Mouse (Mus musculus): Measurements from ENCODE around the gene Gm4302. TPM values are rescaled to one million over a fixed set of nuclear protein-coding genes. Genes with fewer than 3 reads are reported as not detected.
"Not testable (repeated sequence)": the region's sequence is repeated elsewhere in the genome, so short reads cannot be mapped to it uniquely, and the experiment has no call there.

Gm4302 gene
- not detected in 2 replicates for polyA plus RNA-seq (2015; fragmentation: Nextera tagmentation; extraction: Ambion mirVana)

DNA sequence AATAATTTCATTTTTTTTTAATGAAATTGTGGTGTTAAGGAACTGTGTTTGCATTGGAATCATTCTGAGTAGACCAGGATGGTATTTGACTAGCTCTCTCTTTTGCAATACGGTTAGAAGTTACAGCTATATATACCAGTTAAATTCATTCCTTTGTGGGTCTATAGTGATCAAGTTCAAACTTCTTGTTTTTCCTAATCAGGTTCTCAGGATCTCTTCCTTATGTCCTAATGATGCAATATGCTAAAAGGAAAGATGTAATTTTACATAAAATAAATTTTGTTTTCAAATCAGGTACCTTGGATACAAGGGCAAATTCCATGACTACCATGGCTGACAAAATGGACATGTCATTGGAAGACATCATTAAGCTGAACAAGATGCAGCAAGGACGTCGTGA, at the start of gene Gm4302:
Gm4302 (plus strand) TSS at position 301 of the 400 bp plus-strand sequence.
- DNase-seq (ENCODE audit: low spot score); H3K9me3 ChIP-seq (ENCODE audit: control insufficient read depth, low read length); H3K4me2 ChIP-seq (replicated peaks; ENCODE audit: low read depth); H3K4me1 ChIP-seq (replicated peaks; ENCODE audit: control insufficient read depth, insufficient read depth); H3K36me3 ChIP-seq (ENCODE audit: control insufficient read depth, insufficient read depth, low read length); H3K27me3 ChIP-seq (ENCODE audit: control insufficient read depth, insufficient read depth, low read length); ATAC-seq (ENCODE audit: low FRiP score, low TSS enrichment); H3K9ac ChIP-seq (ENCODE audit: low read length); H3K27ac ChIP-seq (replicated peaks); H3K4me3 ChIP-seq (ENCODE audit: low read depth, low read length): not testable (repeated sequence)
- WGBS = no CpG with 5 or more reads among the region's 3 CpGs

DNA sequence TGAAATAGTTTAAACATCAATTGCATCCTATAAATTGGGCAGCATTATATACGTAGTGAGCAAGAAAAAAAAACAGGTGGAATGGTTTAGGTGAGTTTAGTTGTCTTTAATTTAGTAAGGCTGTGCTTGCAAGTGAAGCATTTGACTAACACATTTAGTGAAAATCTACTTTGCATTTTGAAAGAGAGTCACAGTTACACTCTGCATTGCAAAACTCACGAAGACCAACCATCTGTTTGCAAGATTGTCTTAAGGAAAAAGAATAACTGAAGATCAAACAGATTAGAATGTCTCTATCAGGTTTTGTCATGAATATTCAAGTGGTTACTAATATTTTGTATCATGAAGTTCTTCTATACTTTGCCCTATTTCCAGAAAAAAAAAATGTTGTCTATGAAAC, 44.5 kb upstream of the Gm4302 start:
- WGBS = 79% methylated on average over 2 of the region's 2 CpGs
- DNase-seq (ENCODE audit: low spot score) = no peak
- ATAC-seq (ENCODE audit: low FRiP score, low TSS enrichment) = no peak

DNA sequence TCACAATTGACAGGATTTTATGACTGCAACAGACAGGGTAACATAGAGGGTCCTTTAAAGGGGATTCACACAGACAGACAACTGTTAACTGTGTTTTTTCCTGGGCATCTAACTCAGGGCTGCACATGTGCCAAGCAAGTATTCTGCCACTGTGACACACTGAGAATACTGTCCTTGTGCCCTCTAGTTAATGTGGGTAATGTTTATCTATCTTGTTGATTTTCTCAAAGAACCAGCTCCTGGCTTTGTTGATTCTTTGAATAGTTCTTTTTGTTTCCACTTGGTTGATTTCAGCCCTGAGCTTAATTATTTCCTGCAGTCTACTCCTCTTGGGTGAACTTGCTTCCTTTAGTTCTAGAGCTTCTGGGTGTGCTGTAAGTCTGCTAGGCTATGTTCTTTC, 40.5 kb upstream of the Gm4302 start:
- H3K27ac ChIP-seq (replicated peaks); H3K9ac ChIP-seq (ENCODE audit: low read length); H3K4me2 ChIP-seq (replicated peaks; ENCODE audit: low read depth); H3K4me3 ChIP-seq (ENCODE audit: low read depth, low read length); H3K27me3 ChIP-seq (ENCODE audit: control insufficient read depth, insufficient read depth, low read length); ATAC-seq (ENCODE audit: low FRiP score, low TSS enrichment); H3K36me3 ChIP-seq (ENCODE audit: control insufficient read depth, insufficient read depth, low read length); DNase-seq (ENCODE audit: low spot score); H3K4me1 ChIP-seq (replicated peaks; ENCODE audit: control insufficient read depth, insufficient read depth); H3K9me3 ChIP-seq (ENCODE audit: control insufficient read depth, low read length): not testable (repeated sequence)

More for the DNA sequence above, 44.5 kb upstream of the Gm4302 start:
- H3K4me3 ChIP-seq (ENCODE audit: low read depth, low read length) = no peak overlapping the region
- no peak for TF ChIP-seq EP300 (optimal IDR thresholded peaks at IDR 0.05)
- no peak for TF ChIP-seq CTCF (IDR thresholded peaks at IDR 0.05; ENCODE audit: low read depth)
- H3K27ac ChIP-seq (replicated peaks) = no peak overlapping the region
- no peak overlapping the region for H3K4me2 ChIP-seq (replicated peaks; ENCODE audit: low read depth)
- H3K27me3 ChIP-seq (ENCODE audit: control insufficient read depth, insufficient read depth, low read length) = no peaks in the 10 kb centered on the region
- no peaks in the 10 kb centered on the region for H3K4me1 ChIP-seq (replicated peaks; ENCODE audit: control insufficient read depth, insufficient read depth)
- no peaks in the 10 kb centered on the region for H3K36me3 ChIP-seq (ENCODE audit: control insufficient read depth, insufficient read depth, low read length)
- H3K9me3 ChIP-seq (ENCODE audit: control insufficient read depth, low read length) = no peaks in the 10 kb centered on the region
- H3K9ac ChIP-seq (ENCODE audit: low read length) = no peak overlapping the region

DNA sequence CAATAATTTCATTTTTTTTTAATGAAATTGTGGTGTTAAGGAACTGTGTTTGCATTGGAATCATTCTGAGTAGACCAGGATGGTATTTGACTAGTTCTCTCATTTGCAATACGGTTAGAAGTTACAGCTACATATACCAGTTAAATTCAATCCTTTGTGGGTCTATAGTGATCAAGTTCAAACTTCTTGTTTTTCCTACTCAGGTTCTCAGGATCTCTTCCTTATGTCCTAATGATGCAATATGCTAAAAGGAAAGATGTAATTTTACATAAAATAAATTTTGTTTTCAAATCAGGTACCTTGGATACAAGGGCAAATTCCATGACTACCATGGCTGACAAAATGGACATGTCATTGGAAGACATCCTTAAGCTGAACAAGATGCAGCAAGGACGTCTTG, 5.3 kb upstream of the Gm4302 start, which contains the start of gene Gm4301:
Gm4301 (plus strand) TSS at position 301 of the 400 bp plus-strand sequence.
- H3K9me3 ChIP-seq (ENCODE audit: control insufficient read depth, low read length); H3K27me3 ChIP-seq (ENCODE audit: control insufficient read depth, insufficient read depth, low read length); H3K36me3 ChIP-seq (ENCODE audit: control insufficient read depth, insufficient read depth, low read length); H3K4me3 ChIP-seq (ENCODE audit: low read depth, low read length); ATAC-seq (ENCODE audit: low FRiP score, low TSS enrichment); H3K27ac ChIP-seq (replicated peaks); H3K9ac ChIP-seq (ENCODE audit: low read length); DNase-seq (ENCODE audit: low spot score); H3K4me1 ChIP-seq (replicated peaks; ENCODE audit: control insufficient read depth, insufficient read depth); H3K4me2 ChIP-seq (replicated peaks; ENCODE audit: low read depth): not testable (repeated sequence)
- WGBS = no CpG with 5 or more reads among the region's 2 CpGs

DNA sequence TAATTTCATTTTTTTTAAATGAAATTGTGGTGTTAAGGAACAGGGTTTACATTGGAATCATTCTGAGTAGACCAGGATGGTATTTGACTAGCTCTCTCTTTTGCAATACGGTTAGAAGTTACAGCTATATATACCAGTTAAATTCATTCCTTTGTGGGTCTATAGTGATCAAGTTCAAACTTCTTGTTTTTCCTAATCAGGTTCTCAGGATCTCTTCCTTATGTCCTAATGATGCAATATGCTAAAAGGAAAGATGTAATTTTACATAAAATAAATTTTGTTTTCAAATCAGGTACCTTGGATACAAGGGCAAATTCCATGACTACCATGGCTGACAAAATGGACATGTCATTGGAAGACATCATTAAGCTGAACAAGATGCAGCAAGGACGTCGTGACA, 5.0 kb downstream of the Gm4302 start, which contains the start of gene Gm4303:
Gm4303 (plus strand) TSS at position 301 of the 400 bp plus-strand sequence.
- H3K9ac ChIP-seq (ENCODE audit: low read length); H3K36me3 ChIP-seq (ENCODE audit: control insufficient read depth, insufficient read depth, low read length); H3K27me3 ChIP-seq (ENCODE audit: control insufficient read depth, insufficient read depth, low read length); H3K4me3 ChIP-seq (ENCODE audit: low read depth, low read length); H3K4me1 ChIP-seq (replicated peaks; ENCODE audit: control insufficient read depth, insufficient read depth); DNase-seq (ENCODE audit: low spot score); ATAC-seq (ENCODE audit: low FRiP score, low TSS enrichment); H3K27ac ChIP-seq (replicated peaks); H3K4me2 ChIP-seq (replicated peaks; ENCODE audit: low read depth); H3K9me3 ChIP-seq (ENCODE audit: control insufficient read depth, low read length): not testable (repeated sequence)
- no CpG with 5 or more reads among the region's 3 CpGs for WGBS

DNA sequence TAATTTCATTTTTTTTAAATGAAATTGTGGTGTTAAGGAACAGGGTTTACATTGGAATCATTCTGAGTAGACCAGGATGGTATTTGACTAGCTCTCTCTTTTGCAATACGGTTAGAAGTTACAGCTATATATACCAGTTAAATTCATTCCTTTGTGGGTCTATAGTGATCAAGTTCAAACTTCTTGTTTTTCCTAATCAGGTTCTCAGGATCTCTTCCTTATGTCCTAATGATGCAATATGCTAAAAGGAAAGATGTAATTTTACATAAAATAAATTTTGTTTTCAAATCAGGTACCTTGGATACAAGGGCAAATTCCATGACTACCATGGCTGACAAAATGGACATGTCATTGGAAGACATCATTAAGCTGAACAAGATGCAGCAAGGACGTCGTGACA, 10.2 kb downstream of the Gm4302 start, which contains the start of gene Gm4305:
Gm4305 (plus strand) TSS at position 301 of the 400 bp plus-strand sequence.
- not testable (repeated sequence) for H3K27ac ChIP-seq (replicated peaks); H3K4me3 ChIP-seq (ENCODE audit: low read depth, low read length); ATAC-seq (ENCODE audit: low FRiP score, low TSS enrichment); H3K9me3 ChIP-seq (ENCODE audit: control insufficient read depth, low read length); H3K27me3 ChIP-seq (ENCODE audit: control insufficient read depth, insufficient read depth, low read length); DNase-seq (ENCODE audit: low spot score); H3K4me2 ChIP-seq (replicated peaks; ENCODE audit: low read depth); H3K4me1 ChIP-seq (replicated peaks; ENCODE audit: control insufficient read depth, insufficient read depth); H3K9ac ChIP-seq (ENCODE audit: low read length); H3K36me3 ChIP-seq (ENCODE audit: control insufficient read depth, insufficient read depth, low read length)
- WGBS = no CpG with 5 or more reads among the region's 3 CpGs

DNA sequence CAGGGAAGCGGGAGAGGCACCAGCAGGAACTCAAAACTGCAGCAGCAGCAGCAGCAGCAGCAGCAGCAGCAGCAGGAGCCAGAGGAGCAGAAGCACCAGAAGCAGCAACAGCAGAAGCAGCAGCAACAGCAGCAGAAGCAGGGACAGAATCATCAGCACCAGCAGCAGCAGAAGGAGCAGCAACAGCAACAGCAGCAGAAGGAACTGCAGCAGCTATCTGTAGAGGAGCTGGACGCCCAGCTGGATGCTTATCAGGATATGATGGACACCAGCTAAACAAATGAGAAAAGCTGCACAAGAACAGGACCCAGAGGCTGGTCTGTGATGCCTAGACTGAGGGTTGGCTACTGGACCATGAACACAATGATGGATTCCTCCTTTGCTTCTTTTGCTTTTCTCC, 16.2 kb downstream of the Gm4302 start:
- ATAC-seq (ENCODE audit: low FRiP score, low TSS enrichment); H3K27ac ChIP-seq (replicated peaks); H3K9ac ChIP-seq (ENCODE audit: low read length); H3K27me3 ChIP-seq (ENCODE audit: control insufficient read depth, insufficient read depth, low read length); H3K4me1 ChIP-seq (replicated peaks; ENCODE audit: control insufficient read depth, insufficient read depth); DNase-seq (ENCODE audit: low spot score); H3K4me2 ChIP-seq (replicated peaks; ENCODE audit: low read depth); H3K9me3 ChIP-seq (ENCODE audit: control insufficient read depth, low read length); H3K36me3 ChIP-seq (ENCODE audit: control insufficient read depth, insufficient read depth, low read length); H3K4me3 ChIP-seq (ENCODE audit: low read depth, low read length): not testable (repeated sequence)
- 40% methylated on average over 2 of the region's 2 CpGs for WGBS

DNA sequence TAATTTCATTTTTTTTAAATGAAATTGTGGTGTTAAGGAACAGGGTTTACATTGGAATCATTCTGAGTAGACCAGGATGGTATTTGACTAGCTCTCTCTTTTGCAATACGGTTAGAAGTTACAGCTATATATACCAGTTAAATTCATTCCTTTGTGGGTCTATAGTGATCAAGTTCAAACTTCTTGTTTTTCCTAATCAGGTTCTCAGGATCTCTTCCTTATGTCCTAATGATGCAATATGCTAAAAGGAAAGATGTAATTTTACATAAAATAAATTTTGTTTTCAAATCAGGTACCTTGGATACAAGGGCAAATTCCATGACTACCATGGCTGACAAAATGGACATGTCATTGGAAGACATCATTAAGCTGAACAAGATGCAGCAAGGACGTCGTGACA, 20.4 kb downstream of the Gm4302 start, which contains the start of gene Gm4307:
Gm4307 (plus strand) TSS at position 301 of the 400 bp plus-strand sequence.
- not testable (repeated sequence) for ATAC-seq (ENCODE audit: low FRiP score, low TSS enrichment); H3K27me3 ChIP-seq (ENCODE audit: control insufficient read depth, insufficient read depth, low read length); H3K4me3 ChIP-seq (ENCODE audit: low read depth, low read length); H3K4me2 ChIP-seq (replicated peaks; ENCODE audit: low read depth); DNase-seq (ENCODE audit: low spot score); H3K9ac ChIP-seq (ENCODE audit: low read length); H3K27ac ChIP-seq (replicated peaks); H3K36me3 ChIP-seq (ENCODE audit: control insufficient read depth, insufficient read depth, low read length); H3K4me1 ChIP-seq (replicated peaks; ENCODE audit: control insufficient read depth, insufficient read depth); H3K9me3 ChIP-seq (ENCODE audit: control insufficient read depth, low read length)
- WGBS = no CpG with 5 or more reads among the region's 3 CpGs

DNA sequence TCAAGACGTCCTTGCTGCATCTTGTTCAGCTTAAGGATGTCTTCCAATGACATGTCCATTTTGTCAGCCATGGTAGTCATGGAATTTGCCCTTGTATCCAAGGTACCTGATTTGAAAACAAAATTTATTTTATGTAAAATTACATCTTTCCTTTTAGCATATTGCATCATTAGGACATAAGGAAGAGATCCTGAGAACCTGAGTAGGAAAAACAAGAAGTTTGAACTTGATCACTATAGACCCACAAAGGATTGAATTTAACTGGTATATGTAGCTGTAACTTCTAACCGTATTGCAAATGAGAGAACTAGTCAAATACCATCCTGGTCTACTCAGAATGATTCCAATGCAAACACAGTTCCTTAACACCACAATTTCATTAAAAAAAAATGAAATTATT, 41.8 kb downstream of the Gm4302 start, which contains the start of gene Gm4312:
Gm4312 (minus strand) TSS at position 101 of the 400 bp plus-strand sequence.
- H3K27me3 ChIP-seq (ENCODE audit: control insufficient read depth, insufficient read depth, low read length); H3K4me1 ChIP-seq (replicated peaks; ENCODE audit: control insufficient read depth, insufficient read depth); H3K36me3 ChIP-seq (ENCODE audit: control insufficient read depth, insufficient read depth, low read length); H3K27ac ChIP-seq (replicated peaks); H3K4me3 ChIP-seq (ENCODE audit: low read depth, low read length); DNase-seq (ENCODE audit: low spot score); H3K9ac ChIP-seq (ENCODE audit: low read length); H3K9me3 ChIP-seq (ENCODE audit: control insufficient read depth, low read length); H3K4me2 ChIP-seq (replicated peaks; ENCODE audit: low read depth); ATAC-seq (ENCODE audit: low FRiP score, low TSS enrichment): not testable (repeated sequence)
- WGBS = no CpG with 5 or more reads among the region's 2 CpGs
